Mouse (Mus musculus): ENCODE data around the gene Tmprss6.

The Tmprss6 gene

DNA sequence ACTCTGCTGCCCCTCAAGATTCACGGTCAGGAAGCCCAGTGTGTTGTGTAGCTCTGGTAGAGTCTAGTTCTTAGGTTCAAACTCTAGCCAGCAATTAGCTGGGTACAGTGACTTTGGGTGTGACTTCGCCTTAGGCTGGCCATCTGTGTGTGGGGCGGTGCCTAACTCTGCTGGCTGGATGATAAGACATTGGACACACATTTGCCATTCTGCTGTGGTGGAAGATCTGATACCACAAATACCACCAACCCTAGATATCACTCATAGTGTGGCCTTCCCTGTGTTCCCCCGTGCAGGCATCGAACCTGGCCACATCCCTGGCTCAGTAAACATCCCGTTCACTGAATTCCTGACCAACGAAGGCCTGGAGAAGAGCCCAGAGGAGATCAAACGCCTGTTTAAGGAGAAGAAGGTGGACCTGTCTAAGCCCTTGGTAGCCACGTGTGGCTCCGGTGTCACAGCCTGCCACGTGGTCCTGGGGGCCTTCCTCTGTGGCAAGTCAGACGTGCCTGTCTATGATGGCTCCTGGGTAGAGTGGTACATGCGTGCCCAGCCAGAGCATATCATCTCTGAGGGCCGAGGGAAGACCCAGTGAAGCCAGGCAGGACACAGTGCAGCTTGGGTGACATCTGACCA lies 55.2 kb downstream of the Tmprss6 start:
- DNase-seq = no peak

DNA sequence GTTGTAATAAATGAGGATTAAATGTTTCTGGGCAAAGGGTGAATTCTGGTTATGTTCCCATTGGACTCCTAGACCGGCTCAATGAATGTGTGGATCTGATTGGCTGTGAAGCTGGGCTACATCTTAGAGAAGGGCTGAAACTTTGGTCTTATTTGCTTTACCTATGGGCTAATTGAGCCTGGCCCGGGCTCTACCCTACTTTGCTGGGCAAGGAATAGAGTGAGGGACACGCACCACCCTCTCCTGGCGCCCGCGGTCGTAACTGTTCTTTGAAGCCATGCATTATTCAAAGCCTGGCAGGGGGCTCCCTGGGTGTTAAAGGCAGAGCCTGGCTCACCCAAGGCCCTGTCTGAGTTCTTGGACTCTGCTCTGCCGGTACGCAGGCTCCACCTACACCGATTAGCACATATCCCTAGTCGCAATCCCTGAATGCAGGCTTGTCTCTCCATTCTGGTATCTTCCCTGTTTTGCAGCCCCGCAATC lies 58.8 kb downstream of the Tmprss6 start:
- no peak for DNase-seq

DNA sequence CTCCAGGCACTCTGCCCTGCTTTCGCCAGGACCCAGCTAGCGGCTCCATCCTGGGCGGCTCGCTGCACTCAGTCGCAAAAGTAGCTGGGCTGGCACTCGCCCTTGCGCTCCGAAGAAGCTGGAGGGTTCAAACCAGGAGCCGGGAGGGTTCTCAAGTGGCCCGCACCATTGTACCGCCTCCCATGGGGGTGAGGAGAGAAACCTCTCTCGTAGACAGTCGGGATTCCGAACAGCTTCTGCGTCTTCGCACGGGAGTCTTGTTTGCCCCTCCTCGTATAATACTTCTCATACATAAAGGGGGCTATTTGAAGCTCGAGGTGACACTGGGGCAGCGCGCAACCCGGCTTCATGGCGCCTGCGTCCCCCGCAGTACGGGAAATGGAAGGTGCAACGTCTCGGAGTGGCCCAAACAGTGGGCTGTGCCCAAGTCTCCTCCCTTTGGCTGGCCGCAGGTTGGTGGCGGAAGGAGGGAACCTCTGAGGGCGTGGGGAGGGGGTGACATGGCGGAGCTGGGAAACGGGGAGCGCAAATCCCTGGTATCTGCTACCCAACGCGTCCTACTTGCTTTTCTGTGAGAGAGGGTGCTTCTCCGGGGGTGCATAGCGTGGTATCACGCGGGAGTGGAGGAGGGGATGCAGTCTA lies 62.0 kb downstream of the Tmprss6 start, which contains the start of gene Mpst:
Gene Mpst, plus strand, starts transcription at position 124 of the 642 bp plus-strand sequence.
- DNase-seq = peak; percentile 88

DNA sequence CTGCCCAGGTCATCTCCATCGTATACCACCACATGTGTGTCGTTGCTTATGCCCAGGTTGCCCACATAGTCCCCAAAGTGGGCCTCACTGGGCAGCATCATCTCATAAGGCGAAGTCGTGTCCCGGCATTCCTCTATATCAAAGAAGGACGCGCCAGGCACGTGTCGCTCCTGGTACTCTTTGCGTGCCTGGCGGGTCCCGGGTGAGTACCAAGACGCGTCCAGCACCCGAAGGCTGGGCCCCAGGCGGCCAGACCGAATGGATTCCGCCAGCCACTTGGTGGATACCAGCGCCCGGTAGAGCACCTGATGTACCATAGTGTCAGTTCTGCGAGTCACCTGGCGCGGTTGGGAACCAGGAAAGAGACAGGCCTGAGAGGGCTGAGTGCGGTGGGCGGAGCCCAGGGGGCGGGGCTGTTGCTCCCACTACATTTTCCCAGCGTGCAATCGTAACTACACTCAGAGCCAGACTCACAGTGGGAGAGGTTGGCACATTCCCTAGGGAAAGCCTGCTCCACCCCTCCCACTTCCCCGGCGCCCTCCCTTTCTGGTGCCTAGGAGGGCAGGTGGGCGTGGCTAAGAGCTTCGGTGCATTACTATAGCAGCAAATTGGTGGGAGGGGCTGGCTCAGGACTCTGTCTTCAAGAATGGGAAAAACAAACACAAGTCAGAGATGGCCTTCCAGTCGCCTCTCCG lies 62.8 kb downstream of the Tmprss6 start, which contains the start of gene Tst:
Gene Tst, minus strand, starts transcription at position 391 of the 695 bp plus-strand sequence.
- DNase-seq = peak; percentile 75

DNA sequence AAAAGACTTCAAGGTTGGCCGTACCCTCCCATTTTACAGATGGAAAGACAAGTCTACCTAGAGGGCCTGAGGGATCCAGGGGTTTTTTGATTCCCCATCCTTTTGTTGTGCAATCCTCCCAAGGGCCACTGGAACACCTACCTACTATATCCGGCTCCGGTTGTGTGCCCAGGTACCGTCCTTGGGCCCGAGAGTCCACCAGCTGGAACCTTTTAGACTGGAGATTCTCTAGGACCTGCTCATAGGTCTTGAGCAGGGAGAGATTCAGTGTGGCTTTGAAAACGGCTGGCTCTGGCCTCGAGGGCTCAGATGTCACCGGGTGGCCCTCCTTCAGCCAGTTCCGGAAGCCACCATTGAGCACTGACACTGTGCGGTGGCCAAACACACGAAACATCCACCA lies 63.3 kb downstream of the Tmprss6 start:
- no peak for DNase-seq

DNA sequence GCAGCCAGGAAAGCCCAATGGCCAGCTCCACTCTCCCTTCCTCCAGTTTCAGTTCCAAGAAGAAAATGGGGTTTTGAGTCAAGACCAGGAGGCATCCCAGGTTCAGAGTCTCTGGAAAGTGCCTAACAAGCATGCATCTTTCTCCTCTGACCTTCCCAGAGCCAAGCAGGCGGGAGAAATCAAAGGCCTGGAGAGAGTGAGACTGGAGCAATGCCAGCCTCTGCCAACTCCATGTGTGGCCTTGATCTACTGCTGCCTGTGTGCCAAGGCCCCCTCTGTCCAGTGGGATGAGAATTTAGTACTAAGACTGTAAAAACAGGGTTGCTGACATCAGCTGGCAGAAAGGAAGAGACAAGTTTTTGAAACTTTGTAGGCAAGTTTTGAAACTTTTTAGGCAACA lies 64.5 kb downstream of the Tmprss6 start:
- DNase-seq = no peak

DNA sequence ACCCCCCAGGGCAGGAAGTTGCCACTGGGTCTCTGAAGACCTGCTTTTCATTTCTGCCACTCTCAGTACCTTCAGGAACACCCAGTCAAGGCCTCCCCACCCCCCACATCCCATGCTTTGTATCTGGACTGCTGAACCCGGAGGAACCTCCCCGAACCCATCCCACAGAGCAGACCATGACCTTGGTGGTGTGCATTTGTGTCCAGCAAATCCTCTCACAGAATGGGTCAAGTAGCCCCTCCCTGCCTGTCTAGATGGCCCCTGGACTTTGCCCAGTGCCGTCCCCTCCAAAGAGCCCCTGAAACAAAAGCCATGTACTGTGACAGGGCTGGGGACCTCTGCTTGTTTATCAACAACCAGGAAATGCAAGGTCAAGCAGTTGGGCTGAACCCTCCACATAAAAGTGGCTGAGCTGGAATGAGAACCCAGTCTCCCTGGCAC lies 65.1 kb downstream of the Tmprss6 start:
- peak; percentile 22 for DNase-seq

DNA sequence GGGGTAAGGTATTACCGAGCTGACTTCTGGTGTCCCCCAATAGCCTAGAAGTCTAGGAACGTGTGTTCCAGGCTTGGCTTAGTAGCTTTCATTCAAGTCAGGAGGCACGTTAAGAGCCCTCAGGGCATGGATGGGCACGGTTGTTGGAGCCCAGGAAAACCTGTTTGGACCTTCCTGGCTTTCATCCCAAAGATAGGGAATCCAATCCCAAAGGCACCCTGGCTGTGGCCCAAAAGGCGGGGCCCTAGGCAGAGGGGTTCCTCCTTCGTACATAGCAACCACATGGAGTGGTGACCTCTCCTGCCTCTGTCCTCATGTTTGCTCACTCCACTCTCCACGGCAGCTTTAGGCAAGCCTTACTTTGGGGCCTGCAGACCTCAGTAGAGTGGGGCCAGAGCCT lies 66.0 kb downstream of the Tmprss6 start:
- no peak for DNase-seq

DNA sequence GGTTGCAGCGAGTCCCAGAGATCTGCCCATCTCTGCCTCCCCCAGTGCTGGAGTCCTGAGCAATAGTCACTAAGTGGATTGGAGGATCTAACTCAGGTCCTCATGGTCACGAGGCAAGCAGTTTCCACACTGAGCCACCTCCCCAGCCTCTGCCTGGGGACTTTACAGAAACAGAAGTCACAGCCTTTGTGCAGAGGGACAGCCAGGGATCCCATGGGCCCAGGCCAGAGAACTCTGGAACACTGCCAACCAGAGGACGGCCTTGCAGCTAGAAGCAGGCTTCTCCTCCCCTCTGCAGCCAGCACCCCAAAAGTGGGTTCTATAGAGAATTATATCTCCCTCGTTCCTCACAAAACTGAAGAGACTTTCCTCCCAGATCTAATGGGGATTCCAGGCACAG lies 66.5 kb downstream of the Tmprss6 start:
- DNase-seq = no peak

DNA sequence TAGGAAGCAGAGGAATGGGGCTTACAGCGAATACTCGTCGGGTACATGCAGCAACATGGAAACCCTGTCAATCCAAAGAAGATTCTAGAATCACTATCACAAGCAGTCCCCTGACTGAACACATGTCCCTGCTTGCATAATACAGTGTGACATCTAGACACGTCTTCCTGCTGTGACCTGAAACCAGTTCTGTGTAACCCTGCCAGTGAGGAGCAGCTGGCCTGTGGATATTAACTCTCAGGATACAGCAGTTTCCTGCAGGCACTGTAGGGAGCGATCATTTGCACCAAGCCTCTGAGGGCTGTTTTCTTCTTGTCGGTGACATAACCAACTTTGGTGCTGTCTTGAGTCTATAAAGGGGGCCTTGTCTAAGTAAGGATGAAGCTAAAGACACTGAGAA lies 67.1 kb downstream of the Tmprss6 start:
- DNase-seq = no peak

DNA sequence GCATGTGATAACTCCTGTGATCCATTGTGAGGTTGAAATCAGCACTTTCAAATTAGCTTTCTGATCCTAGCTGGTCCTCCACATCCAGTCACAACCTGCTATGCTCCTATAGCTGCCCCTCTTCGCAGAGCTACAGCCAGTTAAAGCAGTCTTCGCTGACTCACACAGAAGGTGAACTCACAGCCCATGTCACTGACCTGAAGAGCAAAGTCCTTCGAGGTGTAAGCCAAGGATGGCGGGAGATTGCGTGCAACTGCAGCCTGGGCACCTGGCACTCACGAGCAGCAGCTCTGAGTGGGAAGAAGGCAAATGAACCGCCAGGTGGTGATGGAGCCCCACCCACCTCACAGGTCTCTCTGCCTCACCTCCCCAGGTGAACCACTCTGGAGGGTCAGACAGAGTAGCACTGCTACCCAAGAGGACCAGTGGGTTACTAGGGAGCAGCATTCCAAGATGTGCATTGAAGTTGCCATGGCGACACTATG lies 72.9 kb downstream of the Tmprss6 start, which contains the start of gene Tex33:
Gene Tex33, minus strand, starts transcription at position 435 of the 485 bp plus-strand sequence.
- no peak for DNase-seq

DNA sequence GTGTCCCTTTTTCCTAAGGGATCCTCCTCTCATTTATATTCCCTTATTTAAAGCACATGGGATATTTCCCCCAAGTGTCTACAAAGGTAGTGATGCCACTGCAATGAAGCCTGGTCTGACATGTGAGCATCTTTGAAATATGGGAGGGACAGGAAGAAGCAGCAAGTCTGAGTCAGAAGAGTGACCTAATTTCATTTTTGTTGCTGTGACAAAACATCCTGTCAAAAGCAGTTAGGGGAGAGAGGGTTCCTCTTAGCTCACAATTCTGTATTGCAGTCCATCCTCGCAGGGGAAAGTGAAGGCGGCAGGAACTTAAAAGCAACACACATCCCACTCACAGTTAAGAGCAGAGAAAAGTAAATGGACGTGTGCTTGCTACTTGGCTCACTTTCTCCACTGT lies 77.6 kb downstream of the Tmprss6 start:
- DNase-seq = peak; percentile 30
